Mouse (Mus musculus): ENCODE measurements around the gene Blm. TPM values are rescaled to one million over a fixed set of nuclear protein-coding genes. Genes with fewer than 3 reads are reported as not detected.

Gene Blm
- polyA plus RNA-seq, 1 experiment from 2014 or later = 23.3 TPM

DNA sequence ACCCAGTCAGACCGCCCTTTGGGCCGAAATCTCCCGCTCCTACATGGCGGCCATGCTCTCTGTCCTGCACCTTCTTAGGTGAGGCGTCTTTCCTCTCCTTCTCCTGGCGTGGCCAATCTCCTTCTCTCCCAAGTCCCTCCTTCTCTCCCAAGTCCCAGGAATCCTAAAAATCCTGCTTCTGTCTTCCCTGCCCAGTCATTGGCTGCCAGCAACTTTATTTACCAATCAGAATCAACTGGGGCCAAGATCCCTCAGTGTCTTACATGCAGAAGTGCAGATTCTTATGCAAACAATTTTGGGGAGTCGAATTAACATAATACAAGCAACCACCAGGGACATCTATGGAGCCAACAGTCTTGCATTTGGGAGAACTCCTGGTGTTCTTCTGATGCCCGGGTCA is 33.1 kb upstream of the Blm start:
- Histone ChIP-seq H3K36me3 (ENCODE audit: control insufficient read depth, insufficient read depth, low read length) (no peaks in the 10 kb centered on the region), H3K9ac (ENCODE audit: low read length) (no peak overlapping the region), H3K4me3 (ENCODE audit: low read depth, low read length) (no peak overlapping the region), H3K4me1 (replicated peaks; ENCODE audit: control insufficient read depth, insufficient read depth, low read length) (no peaks in the 10 kb centered on the region), H3K9me3 (ENCODE audit: control insufficient read depth, low read length) (no peaks in the 10 kb centered on the region), H3K27ac (ENCODE audit: low read depth) (no peak overlapping the region), H3K27me3 (replicated peaks; ENCODE audit: control insufficient read depth, insufficient read depth, low read length) (no peaks in the 10 kb centered on the region; the same call in 1 of the 2 replicates), H3K4me2 (ENCODE audit: low read length) (no peak overlapping the region)
- DNase-seq (ENCODE audit: low spot score) (no peak), ATAC-seq (replicated peaks; ENCODE audit: low FRiP score, low TSS enrichment, low read depth) (no peak)
- 84% methylated on average over 8 of the region's 8 CpGs for WGBS

DNA sequence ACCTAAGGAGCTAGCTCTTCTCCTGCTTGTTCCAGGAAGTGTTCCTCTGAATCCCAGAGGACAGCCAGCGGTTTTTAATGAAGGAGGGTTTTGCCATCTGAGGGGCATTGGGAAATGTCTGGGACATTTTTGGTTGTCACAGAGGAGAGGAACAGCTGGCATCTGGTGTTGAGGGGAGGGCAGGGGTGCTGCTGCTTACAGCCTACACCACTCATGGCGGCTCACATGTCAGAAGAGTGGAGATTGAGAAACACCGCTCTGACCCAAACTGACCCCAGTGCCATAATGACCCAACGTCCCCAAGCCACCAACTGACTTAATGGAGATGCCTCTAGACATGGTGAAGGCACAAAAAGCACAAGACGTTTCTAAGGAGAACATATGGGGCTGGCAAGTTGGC is 27.0 kb upstream of the Blm start:
- H3K27ac ChIP-seq (ENCODE audit: low read depth) = no peak overlapping the region
- ATAC-seq (replicated peaks; ENCODE audit: low FRiP score, low TSS enrichment, low read depth) = no peak
- H3K9me3 ChIP-seq (ENCODE audit: control insufficient read depth, low read length) = no peaks in the 10 kb centered on the region
- no peak overlapping the region for H3K4me3 ChIP-seq (ENCODE audit: low read depth, low read length)
- DNase-seq (ENCODE audit: low spot score) = no peak
- H3K9ac ChIP-seq (ENCODE audit: low read length) = no peak overlapping the region
- WGBS = 77% methylated on average over 5 of the region's 5 CpGs
- no peaks in the 10 kb centered on the region for H3K36me3 ChIP-seq (ENCODE audit: control insufficient read depth, insufficient read depth, low read length)
- no peak overlapping the region for H3K4me2 ChIP-seq (ENCODE audit: low read length)
- H3K4me1 ChIP-seq (replicated peaks; ENCODE audit: control insufficient read depth, insufficient read depth, low read length) = no peaks in the 10 kb centered on the region
- no peaks in the 10 kb centered on the region for H3K27me3 ChIP-seq (replicated peaks; ENCODE audit: control insufficient read depth, insufficient read depth, low read length)

DNA sequence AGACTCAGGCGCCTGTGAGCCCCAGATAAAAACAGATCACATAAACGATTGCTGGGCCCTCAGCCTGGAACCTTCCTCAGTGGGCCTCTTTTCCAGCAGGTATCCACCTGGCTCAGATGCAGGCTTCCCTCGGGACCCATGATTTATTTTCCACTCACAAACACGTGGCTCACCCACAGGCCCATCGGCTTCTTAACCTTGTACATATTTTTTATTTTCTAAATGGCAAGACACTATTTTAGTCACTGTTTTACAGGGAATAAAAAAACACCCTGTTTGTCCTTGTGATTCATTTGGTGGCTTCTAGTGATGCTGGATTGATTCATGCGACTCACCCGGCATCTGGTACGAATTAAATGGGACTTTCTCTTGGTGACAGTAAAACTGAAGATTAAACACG is 26.4 kb upstream of the Blm start:
- no peak for DNase-seq (ENCODE audit: low spot score)
- Histone ChIP-seq H3K9ac (ENCODE audit: low read length) (no peak overlapping the region), H3K27me3 (replicated peaks; ENCODE audit: control insufficient read depth, insufficient read depth, low read length) (no peaks in the 10 kb centered on the region), H3K9me3 (ENCODE audit: control insufficient read depth, low read length) (no peaks in the 10 kb centered on the region), H3K4me3 (ENCODE audit: low read depth, low read length) (no peak overlapping the region), H3K4me2 (ENCODE audit: low read length) (no peak overlapping the region), H3K27ac (ENCODE audit: low read depth) (no peak overlapping the region), H3K4me1 (replicated peaks; ENCODE audit: control insufficient read depth, insufficient read depth, low read length) (no peaks in the 10 kb centered on the region), H3K36me3 (ENCODE audit: control insufficient read depth, insufficient read depth, low read length) (no peaks in the 10 kb centered on the region)
- no peak for ATAC-seq (replicated peaks; ENCODE audit: low FRiP score, low TSS enrichment, low read depth)
- WGBS = 70% methylated on average over 9 of the region's 9 CpGs

DNA sequence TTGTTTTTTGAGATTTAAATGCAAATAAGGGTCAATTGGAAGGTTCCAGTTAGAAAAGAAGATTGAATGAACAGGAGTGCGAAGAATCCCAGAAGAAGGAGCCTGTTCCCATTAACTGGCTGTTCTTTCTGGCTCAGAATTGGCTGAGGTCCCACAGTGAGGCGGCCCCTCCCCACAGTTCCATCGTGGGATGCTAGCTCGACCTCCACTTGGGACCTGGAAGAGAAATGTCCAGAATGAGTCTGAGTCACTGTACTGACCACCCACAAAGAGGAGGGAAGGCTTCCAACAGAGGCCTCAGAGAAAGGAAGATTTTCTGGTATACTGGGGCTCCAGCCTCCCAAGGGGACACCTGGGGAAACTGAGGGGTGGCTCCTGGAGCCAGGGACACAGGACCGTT is 23.7 kb upstream of the Blm start:
- Histone ChIP-seq H3K4me3 (ENCODE audit: low read depth, low read length) (no peak overlapping the region), H3K27me3 (replicated peaks; ENCODE audit: control insufficient read depth, insufficient read depth, low read length) (no peaks in the 10 kb centered on the region), H3K9me3 (ENCODE audit: control insufficient read depth, low read length) (no peaks in the 10 kb centered on the region), H3K36me3 (ENCODE audit: control insufficient read depth, insufficient read depth, low read length) (no peaks in the 10 kb centered on the region), H3K9ac (ENCODE audit: low read length) (no peak overlapping the region), H3K27ac (ENCODE audit: low read depth) (no peak overlapping the region), H3K4me2 (ENCODE audit: low read length) (no peak overlapping the region), H3K4me1 (replicated peaks; ENCODE audit: control insufficient read depth, insufficient read depth, low read length) (no peaks in the 10 kb centered on the region)
- ATAC-seq (replicated peaks; ENCODE audit: low FRiP score, low TSS enrichment, low read depth) (no peak), DNase-seq (ENCODE audit: low spot score) (no peak)
- WGBS = 55% methylated on average over 5 of the region's 5 CpGs

DNA sequence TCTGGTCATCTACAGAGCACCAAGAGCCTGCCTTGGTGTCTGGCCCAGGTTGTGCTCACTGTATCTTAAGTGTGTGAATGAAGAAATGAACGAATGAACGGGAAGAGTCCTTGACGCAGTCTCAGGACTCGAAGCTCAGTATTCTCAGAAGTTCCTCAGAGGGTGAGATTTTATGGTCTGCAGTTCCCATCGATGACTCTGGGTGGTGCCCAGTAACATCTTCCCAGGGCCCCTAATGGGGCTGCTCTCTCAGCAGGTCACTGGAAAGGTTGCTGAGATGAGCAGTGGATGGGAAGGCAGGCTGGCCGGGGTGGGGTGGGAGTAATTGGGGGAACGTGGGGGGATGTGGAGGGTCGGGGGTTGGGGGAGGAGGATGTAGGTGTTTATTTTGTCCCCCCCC is 23.2 kb upstream of the Blm start:
- Histone ChIP-seq H3K4me3 (ENCODE audit: low read depth, low read length) (no peak overlapping the region), H3K4me1 (replicated peaks; ENCODE audit: control insufficient read depth, insufficient read depth, low read length) (no peaks in the 10 kb centered on the region), H3K9me3 (ENCODE audit: control insufficient read depth, low read length) (no peaks in the 10 kb centered on the region), H3K27me3 (replicated peaks; ENCODE audit: control insufficient read depth, insufficient read depth, low read length) (no peaks in the 10 kb centered on the region), H3K27ac (ENCODE audit: low read depth) (no peak overlapping the region), H3K9ac (ENCODE audit: low read length) (no peak overlapping the region), H3K36me3 (ENCODE audit: control insufficient read depth, insufficient read depth, low read length) (no peaks in the 10 kb centered on the region), H3K4me2 (ENCODE audit: low read length) (no peak overlapping the region)
- 49% methylated on average over 8 of the region's 8 CpGs for WGBS
- ATAC-seq (replicated peaks; ENCODE audit: low FRiP score, low TSS enrichment, low read depth) (no peak), DNase-seq (ENCODE audit: low spot score) (no peak)

DNA sequence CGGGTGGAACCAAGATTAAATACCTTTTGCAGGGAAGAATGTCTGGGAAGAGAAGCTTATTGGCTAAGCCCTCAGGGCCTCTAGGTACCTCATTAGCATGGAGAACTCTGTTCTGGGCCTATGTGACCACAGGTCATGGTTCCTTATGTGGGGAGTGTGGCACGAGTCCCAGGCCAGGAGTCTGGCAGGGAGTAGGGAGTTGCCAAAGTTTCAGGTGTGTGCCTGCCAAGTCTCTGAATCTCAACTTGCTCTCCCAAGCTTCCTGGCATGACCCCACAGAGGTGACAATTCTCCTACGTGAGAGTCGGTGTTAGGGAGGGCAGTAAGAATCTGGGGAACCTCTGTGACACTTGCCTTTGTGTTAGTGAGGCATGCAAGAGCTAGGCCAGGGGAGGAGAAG is 22.2 kb upstream of the Blm start:
- H3K4me1 ChIP-seq (replicated peaks; ENCODE audit: control insufficient read depth, insufficient read depth, low read length) = no peaks in the 10 kb centered on the region
- no peak overlapping the region for H3K4me3 ChIP-seq (ENCODE audit: low read depth, low read length)
- 83% methylated on average over 4 of the region's 4 CpGs for WGBS
- no peak overlapping the region for H3K9ac ChIP-seq (ENCODE audit: low read length)
- ATAC-seq (replicated peaks; ENCODE audit: low FRiP score, low TSS enrichment, low read depth) (no peak), DNase-seq (ENCODE audit: low spot score) (no peak)
- no peaks in the 10 kb centered on the region for H3K9me3 ChIP-seq (ENCODE audit: control insufficient read depth, low read length)
- no peaks in the 10 kb centered on the region for H3K36me3 ChIP-seq (ENCODE audit: control insufficient read depth, insufficient read depth, low read length)
- H3K27ac ChIP-seq (ENCODE audit: low read depth) = no peak overlapping the region
- H3K27me3 ChIP-seq (replicated peaks; ENCODE audit: control insufficient read depth, insufficient read depth, low read length) = no peaks in the 10 kb centered on the region
- H3K4me2 ChIP-seq (ENCODE audit: low read length) = no peak overlapping the region

DNA sequence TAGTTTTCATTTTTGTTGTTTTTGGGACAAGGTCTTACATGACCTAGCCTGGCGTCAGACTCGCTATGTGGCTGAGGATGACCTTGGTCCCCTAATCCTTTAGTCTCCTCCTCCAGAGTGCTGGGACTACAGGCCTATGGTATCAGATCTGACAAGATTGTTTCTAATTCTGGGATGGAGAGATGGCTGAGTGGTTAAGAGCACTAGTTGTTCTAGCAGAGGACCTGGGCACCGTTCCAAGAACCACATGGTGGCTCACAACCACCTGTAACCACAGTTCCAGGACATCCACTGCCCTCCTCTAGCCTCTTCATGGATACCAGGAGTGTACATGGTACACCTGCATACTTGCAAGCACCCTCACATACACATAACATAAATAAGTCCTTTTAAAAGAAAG is 21.2 kb upstream of the Blm start:
- no peaks in the 10 kb centered on the region for H3K9me3 ChIP-seq (ENCODE audit: control insufficient read depth, low read length)
- H3K9ac ChIP-seq (ENCODE audit: low read length) = no peak overlapping the region
- H3K4me1 ChIP-seq (replicated peaks; ENCODE audit: control insufficient read depth, insufficient read depth, low read length) = no peaks in the 10 kb centered on the region
- WGBS = 79% methylated on average over 3 of the region's 3 CpGs
- H3K36me3 ChIP-seq (ENCODE audit: control insufficient read depth, insufficient read depth, low read length) = no peaks in the 10 kb centered on the region
- no peak overlapping the region for H3K27ac ChIP-seq (ENCODE audit: low read depth)
- DNase-seq (ENCODE audit: low spot score) (no peak), ATAC-seq (replicated peaks; ENCODE audit: low FRiP score, low TSS enrichment, low read depth) (no peak)
- no peak overlapping the region for H3K4me3 ChIP-seq (ENCODE audit: low read depth, low read length)
- H3K4me2 ChIP-seq (ENCODE audit: low read length) = no peak overlapping the region
- no peaks in the 10 kb centered on the region for H3K27me3 ChIP-seq (replicated peaks; ENCODE audit: control insufficient read depth, insufficient read depth, low read length)

DNA sequence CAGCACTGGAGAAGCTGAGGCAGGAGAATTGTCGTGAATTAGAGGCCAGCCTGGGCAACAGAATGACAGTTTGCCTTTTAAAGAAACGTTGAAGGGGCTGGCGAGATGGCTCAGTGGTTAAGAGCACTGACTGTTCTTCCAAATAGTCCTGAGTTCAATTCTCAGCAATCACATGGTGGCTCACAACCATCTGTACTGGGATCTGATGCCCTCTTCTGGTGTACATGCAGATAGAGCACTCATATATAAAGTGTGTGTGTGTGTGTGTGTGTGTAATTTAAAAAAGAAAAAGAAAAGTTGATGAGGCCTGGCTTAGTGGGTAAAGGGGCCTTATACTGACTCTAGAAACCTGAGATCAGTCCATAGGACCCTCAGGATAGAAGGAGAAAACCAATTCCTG is 20.2 kb upstream of the Blm start:
- no peak overlapping the region for H3K4me2 ChIP-seq (ENCODE audit: low read length)
- DNase-seq (ENCODE audit: low spot score) = no peak
- 63% methylated on average over 3 of the region's 3 CpGs for WGBS

DNA sequence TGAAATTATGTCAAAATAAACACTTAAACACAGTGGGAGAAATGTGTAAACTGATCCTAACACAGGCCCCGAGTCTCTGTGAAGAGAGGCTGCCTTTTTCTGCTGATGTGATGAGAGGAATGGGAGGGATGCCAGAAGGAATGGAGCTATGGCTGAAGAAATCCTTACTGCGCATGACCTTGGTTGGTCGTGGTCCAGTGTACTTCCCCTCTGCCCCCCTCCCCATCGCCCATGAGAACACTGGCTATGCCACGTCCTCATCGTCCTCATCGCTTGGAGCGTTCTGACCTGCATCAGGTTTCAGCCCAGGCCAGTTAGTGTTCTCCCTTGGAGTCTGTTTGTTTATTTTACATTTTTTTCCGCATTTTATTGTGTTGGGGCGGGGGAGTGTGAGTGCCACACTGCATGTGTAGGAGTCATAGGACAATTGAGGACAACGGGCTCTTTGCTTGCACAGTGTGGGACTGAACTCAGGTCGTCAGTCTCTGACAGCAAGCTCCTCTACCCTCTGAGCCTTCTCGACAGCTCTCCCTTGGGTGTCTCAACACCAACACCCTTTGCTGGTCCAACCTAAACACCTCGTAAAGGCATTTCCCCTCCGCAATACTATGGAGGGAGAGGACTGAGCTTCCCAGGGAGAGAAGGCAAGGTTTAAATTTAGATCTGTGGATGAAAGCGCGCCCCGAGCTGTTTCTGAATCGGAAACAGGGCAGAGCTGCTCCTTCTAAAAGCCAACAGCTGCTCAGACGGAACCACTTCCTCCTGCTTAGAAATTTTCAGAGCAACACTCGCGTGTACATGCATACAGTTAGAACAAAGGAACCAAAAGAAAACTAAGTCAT is 19.5 kb upstream of the Blm start:
- Histone ChIP-seq H3K9ac (ENCODE audit: low read length) (no peak overlapping the region), H3K4me3 (ENCODE audit: low read depth, low read length) (no peak overlapping the region), H3K4me1 (replicated peaks; ENCODE audit: control insufficient read depth, insufficient read depth, low read length) (no peaks in the 10 kb centered on the region), H3K27ac (ENCODE audit: low read depth) (peak overlapping the region; percentile 62; the same call in 1 of the 2 replicates), H3K36me3 (ENCODE audit: control insufficient read depth, insufficient read depth, low read length) (no peaks in the 10 kb centered on the region), H3K27me3 (replicated peaks; ENCODE audit: control insufficient read depth, insufficient read depth, low read length) (no peaks in the 10 kb centered on the region), H3K4me2 (ENCODE audit: low read length) (no peak overlapping the region), H3K9me3 (ENCODE audit: control insufficient read depth, low read length) (no peaks in the 10 kb centered on the region)
- ATAC-seq (replicated peaks; ENCODE audit: low FRiP score, low TSS enrichment, low read depth) (no peak), DNase-seq (ENCODE audit: low spot score) (no peak)
- WGBS = 52% methylated on average over 22 of the region's 22 CpGs

More for the DNA sequence above, 20.2 kb upstream of the Blm start:
- Histone ChIP-seq H3K4me3 (ENCODE audit: low read depth, low read length) (no peak overlapping the region), H3K27me3 (replicated peaks; ENCODE audit: control insufficient read depth, insufficient read depth, low read length) (no peaks in the 10 kb centered on the region), H3K9me3 (ENCODE audit: control insufficient read depth, low read length) (no peaks in the 10 kb centered on the region), H3K4me1 (replicated peaks; ENCODE audit: control insufficient read depth, insufficient read depth, low read length) (no peaks in the 10 kb centered on the region), H3K36me3 (ENCODE audit: control insufficient read depth, insufficient read depth, low read length) (no peaks in the 10 kb centered on the region), H3K27ac (ENCODE audit: low read depth) (no peak overlapping the region), H3K9ac (ENCODE audit: low read length) (no peak overlapping the region)
- no peak for ATAC-seq (replicated peaks; ENCODE audit: low FRiP score, low TSS enrichment, low read depth)
